Mouse (Mus musculus) CH12.LX (cell line): ENCODE data around the gene Pfkfb2. TPM values are rescaled to one million over a fixed set of nuclear protein-coding genes. Genes with fewer than 3 reads are reported as not detected.

Experiments used
- DNase-seq: peaks from one replicate; pipeline ENCODE4 v3.0.0-alpha.2; 2013; ENCODE audit errors: extremely low read depth
- H3K27ac ChIP-seq: 2 replicates; pipeline ENCODE4 v1.5.1; 2012; ENCODE audit warnings: low read depth, mild to moderate bottlenecking, control low read depth, moderate library complexity; ENCODE audit not compliant: insufficient read depth
- H3K27me3 ChIP-seq: replicated peaks from 2 replicates; pipeline ENCODE3; 2012; ENCODE audit warnings: inconsistent platforms
- H3K36me3 ChIP-seq, 2 experiments: replicated peaks in 1 of 2; 2 replicates each; pipeline versions ENCODE3 to v1.6.1; 2012; ENCODE audit warnings: inconsistent platforms in 1 of 2, low read length in 1 of 2, mild to moderate bottlenecking in 1 of 2, mixed read lengths in 1 of 2, moderate library complexity in 1 of 2; ENCODE audit not compliant: control insufficient read depth in 1 of 2, insufficient read depth in 1 of 2
- H3K4me1 ChIP-seq, 2 experiments: 2 replicates each; pipeline ENCODE4 v1.6.1; 2012; ENCODE audit warnings: inconsistent platforms in 1 of 2, moderate library complexity in 1 of 2; ENCODE audit not compliant: insufficient read depth in 2 of 2, control insufficient read depth in 1 of 2
- H3K4me2 ChIP-seq: 2 replicates; pipeline ENCODE4 v1.6.1; 2012; ENCODE audit warnings: low read depth, mild to moderate bottlenecking, control low read depth; ENCODE audit not compliant: poor library complexity, insufficient read depth, severe bottlenecking
- H3K4me3 ChIP-seq, 3 experiments: fragments of 150-350 bp in 1 of 3; sonication (generic) in 1 of 3; replicated peaks in 1 of 3; 2 replicates each; pipeline versions ENCODE3 to v1.5.1; 2011 to 2012; ENCODE audit warnings: low read depth in 2 of 3, low read length in 2 of 3, mild to moderate bottlenecking in 2 of 3, moderate library complexity in 2 of 3, control low read depth in 1 of 3, improper control_type of control experiment in 1 of 3, inconsistent platforms in 1 of 3, mixed read lengths in 1 of 3; ENCODE audit not compliant: poor library complexity in 1 of 3
- H3K79me2 ChIP-seq: replicated peaks from 2 replicates; pipeline ENCODE4 v1.6.1; 2012; ENCODE audit warnings: mild to moderate bottlenecking, moderate library complexity; ENCODE audit not compliant: control insufficient read depth, poor library complexity, insufficient read depth, severe bottlenecking; ENCODE audit errors: extremely low read depth
- H3K9ac ChIP-seq: 2 replicates; pipeline ENCODE4 v1.6.1; 2012; ENCODE audit warnings: low read depth, mild to moderate bottlenecking, control low read depth, moderate library complexity; ENCODE audit not compliant: insufficient read depth
- H3K9me3 ChIP-seq: replicated peaks from 2 replicates; pipeline ENCODE3; 2012; ENCODE audit warnings: low read length, inconsistent platforms, mixed read lengths
- BHLHE40 ChIP-seq: IDR thresholded peaks from 2 replicates; pipeline ENCODE4 v1.6.1; 2011; ENCODE audit warnings: mild to moderate bottlenecking, low read depth, low read length, improper control_type of control experiment
- CHD1 ChIP-seq: IDR thresholded peaks from 2 replicates; pipeline ENCODE4 v1.6.1; 2012; ENCODE audit warnings: low read depth, low read length, improper control_type of control experiment, inconsistent platforms
- CHD2 ChIP-seq: IDR thresholded peaks from 2 replicates; pipeline ENCODE4 v1.6.1; 2011; ENCODE audit warnings: low read length, improper control_type of control experiment
- CTCF ChIP-seq, 2 experiments: IDR thresholded peaks in 1 of 2; conservative IDR thresholded peaks in 1 of 2; 2 replicates each; pipeline ENCODE4 v1.5.1; 2011 to 2012; ENCODE audit warnings: low read depth in 2 of 2, low read length in 2 of 2, improper control_type of control experiment in 1 of 2, inconsistent platforms in 1 of 2, mild to moderate bottlenecking in 1 of 2, moderate library complexity in 1 of 2
- E2F4 ChIP-seq: IDR thresholded peaks from 2 replicates; pipeline ENCODE4 v1.6.1; 2011; ENCODE audit warnings: low read depth, low read length, improper control_type of control experiment; ENCODE audit not compliant: insufficient replicate concordance
- EP300 ChIP-seq: IDR thresholded peaks from 2 replicates; pipeline ENCODE4 v1.6.1; 2011; ENCODE audit warnings: low read length, improper control_type of control experiment
- ETS1 ChIP-seq: conservative IDR thresholded peaks from 2 replicates; pipeline ENCODE4 v1.6.1; 2012; ENCODE audit warnings: low read depth, mild to moderate bottlenecking, inconsistent platforms, low read length, improper control_type of control experiment, moderate library complexity
- HCFC1 ChIP-seq: IDR thresholded peaks from 2 replicates; pipeline ENCODE4 v1.6.1; 2012; ENCODE audit warnings: low read depth, mild to moderate bottlenecking, inconsistent platforms, low read length, improper control_type of control experiment
- IRF4 ChIP-seq: IDR thresholded peaks from 2 replicates; pipeline ENCODE4 v1.6.1; 2014; ENCODE audit warnings: low read depth, mild to moderate bottlenecking, inconsistent platforms, low read length, improper control_type of control experiment
- JUN ChIP-seq: IDR thresholded peaks from 2 replicates; pipeline ENCODE4 v1.6.1; 2011; ENCODE audit warnings: low read depth, mild to moderate bottlenecking, low read length, improper control_type of control experiment, moderate library complexity; ENCODE audit not compliant: insufficient read depth
- JUND ChIP-seq: conservative IDR thresholded peaks from 2 replicates; pipeline ENCODE4 v1.6.1; 2011; ENCODE audit warnings: low read depth, low read length, improper control_type of control experiment
- KAT2A ChIP-seq: IDR thresholded peaks from 2 replicates; pipeline ENCODE4 v1.6.1; 2012; ENCODE audit warnings: low read length, improper control_type of control experiment, inconsistent platforms; ENCODE audit not compliant: insufficient replicate concordance
- MAFK ChIP-seq: IDR thresholded peaks from 2 replicates; pipeline ENCODE4 v1.6.1; 2011; ENCODE audit warnings: low read length, improper control_type of control experiment; ENCODE audit not compliant: insufficient replicate concordance
- MAX ChIP-seq: IDR thresholded peaks from 2 replicates; pipeline ENCODE4 v1.6.1; 2011; ENCODE audit warnings: low read length, improper control_type of control experiment
- MAZ ChIP-seq: IDR thresholded peaks from 2 replicates; pipeline ENCODE4 v1.6.1; 2012; ENCODE audit warnings: low read depth, mild to moderate bottlenecking, inconsistent platforms, low read length, improper control_type of control experiment, moderate library complexity
- MEF2A ChIP-seq: IDR thresholded peaks from 2 replicates; pipeline ENCODE4 v1.6.1; 2014; ENCODE audit warnings: low read depth, mild to moderate bottlenecking, inconsistent platforms, low read length, improper control_type of control experiment, borderline replicate concordance
- MXI1 ChIP-seq: IDR thresholded peaks from 2 replicates; pipeline ENCODE4 v1.6.1; 2011; ENCODE audit warnings: mild to moderate bottlenecking, low read depth, low read length, improper control_type of control experiment
- MYC ChIP-seq: IDR thresholded peaks from 2 replicates; pipeline ENCODE4 v1.6.1; 2011; ENCODE audit warnings: low read depth, mild to moderate bottlenecking, improper control_type of control experiment, low read length
- PAX5 ChIP-seq: IDR thresholded peaks from 2 replicates; pipeline ENCODE4 v1.6.1; 2012; ENCODE audit warnings: low read length, inconsistent platforms, mixed read lengths
- POLR2AphosphoS2 ChIP-seq: IDR thresholded peaks from 2 replicates; pipeline ENCODE4 v1.6.1; 2011; ENCODE audit warnings: low read depth, low read length, improper control_type of control experiment
- RAD21 ChIP-seq: IDR thresholded peaks from 2 replicates; pipeline ENCODE4 v1.6.1; 2011; ENCODE audit warnings: low read depth, mild to moderate bottlenecking, low read length, improper control_type of control experiment, moderate library complexity
- RCOR1 ChIP-seq: conservative IDR thresholded peaks from 2 replicates; pipeline ENCODE4 v1.6.1; 2012; ENCODE audit warnings: low read depth, mild to moderate bottlenecking, inconsistent platforms, low read length, improper control_type of control experiment
- SMC3 ChIP-seq: IDR thresholded peaks from 2 replicates; pipeline ENCODE4 v1.6.1; 2011; ENCODE audit warnings: low read depth, low read length, improper control_type of control experiment
- TBP ChIP-seq: conservative IDR thresholded peaks from 2 replicates; pipeline ENCODE4 v1.6.1; 2011; ENCODE audit warnings: low read depth, low read length, improper control_type of control experiment
- TCF12 ChIP-seq: IDR thresholded peaks from 2 replicates; pipeline ENCODE4 v1.6.1; 2014; ENCODE audit warnings: low read depth, mild to moderate bottlenecking, inconsistent platforms, low read length, improper control_type of control experiment
- UBTF ChIP-seq: IDR thresholded peaks from 2 replicates; pipeline ENCODE4 v1.6.1; 2012; ENCODE audit warnings: low read depth, mild to moderate bottlenecking, inconsistent platforms, low read length, improper control_type of control experiment, moderate library complexity
- USF1 ChIP-seq: IDR thresholded peaks from 2 replicates; pipeline ENCODE4 v1.6.1; 2014; ENCODE audit warnings: low read depth, mild to moderate bottlenecking, inconsistent platforms, low read length, improper control_type of control experiment
- USF2 ChIP-seq: conservative IDR thresholded peaks from 2 replicates; pipeline ENCODE4 v1.6.1; 2011; ENCODE audit warnings: low read depth, low read length, improper control_type of control experiment
- ZC3H11A ChIP-seq: IDR thresholded peaks from 2 replicates; pipeline ENCODE4 v1.6.1; 2012; ENCODE audit warnings: low read depth, mild to moderate bottlenecking, inconsistent platforms, low read length, improper control_type of control experiment
- ZMIZ1 ChIP-seq: IDR thresholded peaks from 2 replicates; pipeline ENCODE4 v1.6.1; 2012; ENCODE audit warnings: low read depth, mild to moderate bottlenecking, inconsistent platforms, low read length, improper control_type of control experiment
- ZNF384 ChIP-seq: IDR thresholded peaks from 2 replicates; pipeline ENCODE4 v1.6.1; 2012; ENCODE audit warnings: low read depth, low read length, improper control_type of control experiment, inconsistent platforms
- dilution Hi-C: fragments of 300-500 bp; cut with MboI; formaldehyde crosslinking; loops from 2 replicates; pipeline ENCODE4 v1.14.3; 2020; ENCODE audit warnings: low sequenced_read_pairs; ENCODE audit not compliant: extremely low pct_unique_long_range_greater_than_20kb, extremely low pct_ligation_motif_present
- in situ Hi-C: fragments of 300-500 bp; cut with MboI; formaldehyde crosslinking; loops from 3 replicates; pipeline ENCODE4 v1.14.3; 2019; ENCODE audit warnings: low sequenced_read_pairs, low pct_ligation_motif_present, low pct_unique_long_range_greater_than_20kb, mixed read lengths
- polyA plus RNA-seq: library from polyadenylated mRNA; unstranded; fragments of >175 nt; gene quantifications from 2 replicates; pipeline ENCODE4 v1.2.1, GENCODE M21; 2012; ENCODE audit warnings: low read depth; ENCODE audit not compliant: insufficient read length
- total RNA-seq, 2 experiments: library from RNA; depleted of rRNA; stranded (reverse); fragments of 300-350 nt in 1 of 2; fragments of >200 nt in 1 of 2; gene quantifications; 2 replicates each; pipeline ENCODE4 v1.2.3; 2012 to 2014

Pfkfb2 gene
- total and polyA plus RNA-seq, 3 experiments, result 3.7 to 7.1 (median 4.3) TPM

GRCm38 (mm10) chr1:130699937-130700633 lies 29.0 kb downstream of the Pfkfb2 start:
- TF ChIP-seq RAD21, result no peak
- no peak for TF ChIP-seq JUN
- no peak for TF ChIP-seq RCOR1
- no peak for TF ChIP-seq ZMIZ1
- no peak for TF ChIP-seq JUND
- no peak for TF ChIP-seq CHD2
- no peak for TF ChIP-seq SMC3
- TF ChIP-seq USF2, result no peak
- no peak for TF ChIP-seq ZNF384
- no peak for TF ChIP-seq BHLHE40
- no peak for TF ChIP-seq PAX5
- TF ChIP-seq MAZ, result no peak
- no peak for TF ChIP-seq E2F4
- no peak for TF ChIP-seq ZC3H11A
- no peak for TF ChIP-seq MAFK
- no peak for TF ChIP-seq UBTF
- TF ChIP-seq USF1, result no peak
- TF ChIP-seq MEF2A, result no peak
- dilution Hi-C loops (no loop called here), in situ Hi-C loops (no loop called here)
- Histone ChIP-seq H3K79me2 (no peaks in the 10 kb centered on the region), H3K4me2 (no peak overlapping the region), H3K27me3 (no peaks in the 10 kb centered on the region), H3K9me3 (no peaks in the 10 kb centered on the region), H3K4me1 (peaks cover 0 to 2% of the 10 kb centered on the region in 2 experiments; a peak in 1 of 4 replicates), H3K27ac (no peak overlapping the region), H3K36me3 (peaks cover 43 to 76% of the 10 kb centered on the region in 2 experiments), H3K4me3 (no peak overlapping the region), H3K9ac (no peak overlapping the region)
- no peak for DNase-seq

GRCm38 (mm10) chr1:130698601-130699000 lies 30.5 kb downstream of the Pfkfb2 start:
- Histone ChIP-seq H3K4me2 (no peak overlapping the region), H3K36me3 (peaks cover 43 to 72% of the 10 kb centered on the region in 2 experiments), H3K27ac (no peak overlapping the region), H3K79me2 (no peaks in the 10 kb centered on the region), H3K4me1 (peaks cover 0 to 2% of the 10 kb centered on the region in 2 experiments; a peak in 1 of 4 replicates), H3K9me3 (no peaks in the 10 kb centered on the region), H3K27me3 (no peaks in the 10 kb centered on the region), H3K4me3 (no peak overlapping the region), H3K9ac (no peak overlapping the region)
- DNase-seq, result no peak
- no peak for TF ChIP-seq HCFC1
- TF ChIP-seq PAX5, result no peak
- no peak for TF ChIP-seq BHLHE40
- TF ChIP-seq MXI1, result no peak
- TF ChIP-seq IRF4, result no peak
- TF ChIP-seq USF2, result no peak
- TF ChIP-seq CHD1, result no peak
- TF ChIP-seq EP300, result no peak
- no peak for TF ChIP-seq TBP
- TF ChIP-seq CTCF (conservative IDR thresholded peaks at IDR 0.05 in 1 of 2, IDR thresholded peaks at IDR 0.05 in 1 of 2; ENCODE audit: low read depth in 2 of 2, low read length in 2 of 2), result no peak
- TF ChIP-seq TCF12, result no peak
- TF ChIP-seq ZNF384, result no peak
- TF ChIP-seq KAT2A, result no peak
- no peak for TF ChIP-seq ETS1
- TF ChIP-seq MYC, result no peak
- no peak for TF ChIP-seq MAZ
- no peak for TF ChIP-seq POLR2AphosphoS2
- no peak for TF ChIP-seq MAX
- no peak for TF ChIP-seq UBTF
- TF ChIP-seq E2F4, result no peak
- in situ Hi-C loops, result no loop called here
- dilution Hi-C loops, result no loop called here
